Mouse (Mus musculus) myocyte (in vitro differentiated cells): ENCODE data around the gene Mesd.

Experiments
- CEBPB ChIP-seq: IDR thresholded peaks from 2 replicates; pipeline ENCODE4 v1.6.1; 2011; ENCODE audit warnings: mild to moderate bottlenecking, moderate library complexity; ENCODE audit not compliant: poor library complexity, insufficient read depth, severe bottlenecking
- MAX ChIP-seq: IDR thresholded peaks from one replicate; pipeline ENCODE4 v1.6.1; 2011; ENCODE audit warnings: low read depth, mild to moderate bottlenecking, control low read depth
- REST ChIP-seq: IDR thresholded peaks from one replicate; pipeline ENCODE4 v1.6.1; 2011; ENCODE audit warnings: mild to moderate bottlenecking, control low read depth, moderate library complexity; ENCODE audit not compliant: insufficient read depth, insufficient read length

DNA sequence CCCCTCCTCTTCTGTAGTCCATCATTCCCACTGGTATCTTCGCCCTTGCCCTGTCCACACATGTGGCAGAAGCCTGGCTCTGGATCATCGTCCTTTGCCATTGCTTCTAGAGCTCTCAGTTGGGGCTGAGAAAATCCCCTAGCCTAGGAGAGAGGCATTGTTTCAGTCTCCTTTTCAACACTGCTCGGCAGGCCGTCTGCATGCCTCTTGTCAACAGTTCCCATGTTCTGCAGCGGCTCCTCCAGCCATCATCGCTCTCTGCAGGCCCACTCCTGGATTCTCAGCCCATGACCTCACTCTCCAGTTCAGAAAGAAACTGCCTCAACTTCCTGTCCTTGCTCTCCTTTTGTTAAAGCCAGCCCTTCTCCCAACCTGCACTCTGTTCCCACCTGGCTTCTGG, 65.4 kb downstream of the Mesd start:
- TF ChIP-seq REST, result no peak
- TF ChIP-seq MAX, result no peak
- TF ChIP-seq CEBPB, result no peak
